Mouse (Mus musculus) lung, postnatal 25 days (tissue): ENCODE measurements at regions not wholly inside any gene's neighbourhood (a gene's known extent, or its start where the extent isn't known, plus 50 kb on each side); places are given as distances from the start of the nearest gene placed in this dataset.

Experiments used
- DNase-seq: peaks from one replicate; pipeline ENCODE4 v3.0.0; 2022; ENCODE audit warnings: low spot score

- DNase-seq = no peak
Measured at GRCm38 (mm10) chr9:15420677-15421076, 63.1 kb upstream of the Cep295 start.

GRCm38 (mm10) chr9:15421864-15422263 lies 64.3 kb upstream of the Cep295 start:
- DNase-seq = no peak

GRCm38 (mm10) chr9:15434279-15434678 lies 59.0 kb upstream of the Smco4 start:
- peak; percentile 0 for DNase-seq

DNA sequence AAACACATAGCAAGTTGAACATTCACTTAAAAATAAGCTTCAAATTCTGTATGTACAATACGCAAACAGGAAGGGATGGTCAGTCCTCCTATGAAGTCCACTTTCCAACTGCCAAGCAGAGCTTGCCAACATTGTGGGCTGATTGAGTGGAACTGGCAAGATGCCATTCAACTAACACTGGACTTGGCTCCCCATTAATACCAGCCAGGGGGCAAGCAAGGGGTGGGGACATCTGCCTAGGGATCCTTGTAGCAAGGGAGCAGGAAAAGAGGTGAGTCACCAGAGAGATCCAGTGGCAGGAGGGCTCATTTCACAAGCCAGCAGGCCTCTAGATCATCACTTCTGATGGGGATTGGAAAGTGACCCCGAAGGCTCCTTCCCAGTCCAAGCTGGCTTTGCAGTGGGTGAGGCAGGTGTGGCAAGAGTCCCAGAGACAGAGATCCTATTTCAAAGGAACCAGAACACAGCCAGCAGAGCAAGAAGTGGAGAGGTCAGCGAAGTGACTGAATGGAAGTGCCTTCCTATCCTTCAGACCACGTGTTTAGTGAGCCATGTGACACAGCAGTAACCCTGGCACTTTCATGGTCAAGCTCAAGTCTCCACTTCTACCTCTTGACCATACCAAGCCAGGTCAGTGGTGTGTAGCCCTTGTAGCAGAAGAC lies 53.8 kb upstream of the Smco4 start:
- DNase-seq = peak; percentile 7

DNA sequence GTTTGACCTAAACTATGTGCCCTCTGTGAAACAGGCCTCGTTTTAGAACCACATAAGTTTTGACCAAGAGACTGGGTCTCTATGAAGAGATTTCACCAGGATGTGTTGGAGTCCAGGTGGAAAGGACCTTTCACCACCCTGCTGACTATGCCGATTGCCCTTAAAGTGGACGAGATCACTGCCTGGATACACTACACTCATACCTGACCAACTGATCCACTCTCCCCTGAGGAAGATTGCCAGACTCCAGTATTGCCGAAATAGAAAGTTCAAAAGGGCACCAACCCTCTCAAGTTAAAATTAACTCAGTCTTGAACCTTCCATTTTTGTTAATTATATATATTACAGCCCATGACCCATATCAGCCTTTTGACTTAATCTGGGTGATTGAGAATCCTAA lies 51.1 kb upstream of the Smco4 start:
- DNase-seq = no peak
